Comparison of ENCODE assay signal across 20 mouse cellular contexts in genomic region chr12:76779951-76780350, GRCm38 (mm10). TPM values are rescaled to one million over a fixed set of nuclear protein-coding genes. Genes with fewer than 3 reads are reported as not detected.
"Had no signal": no experiment of that assay in that cellular context is flagged by ENCODE, and none has a peak within 500 bp of the region (broad histone marks: within the 10 kb centered on the region; RNA-seq: fewer than 3 reads in every experiment).

No protein-coding gene starts in this region.

- H3K9ac ChIP-seq: neural tube, embryonic 12.5 days; neural tube, embryonic 13.5 days; neural tube, embryonic 15.5 days; stomach, embryonic 15.5 days had no signal

- DNase-seq: retina, postnatal 1 day; right cerebral cortex, adult 18-20 months; right cerebral cortex, postnatal 14 days; right cerebral cortex, postnatal 25 days; right cerebral cortex, postnatal 4 days; spleen, adult 18-20 months; thymus, adult 18-20 months; thymus, adult 2 months; thymus, postnatal 25 days; thymus, postnatal 36 days had no signal

- H3K27ac ChIP-seq: neural tube, embryonic 12.5 days; neural tube, embryonic 13.5 days; neural tube, embryonic 15.5 days; stomach, embryonic 15.5 days; stomach, postnatal 0 days had no signal

- H3K9me3 ChIP-seq: neural tube, embryonic 12.5 days; neural tube, embryonic 13.5 days; neural tube, embryonic 15.5 days; stomach, embryonic 15.5 days had no signal

- H3K4me2 ChIP-seq: neural tube, embryonic 12.5 days; neural tube, embryonic 13.5 days; neural tube, embryonic 15.5 days; stomach, embryonic 15.5 days had no signal

- H3K36me3 ChIP-seq: neural tube, embryonic 12.5 days had no signal

- H3K4me1 ChIP-seq: neural tube, embryonic 12.5 days; neural tube, embryonic 15.5 days; stomach, embryonic 15.5 days had no signal

- H3K4me3 ChIP-seq: neural tube, embryonic 12.5 days; neural tube, embryonic 13.5 days; neural tube, embryonic 15.5 days; stomach, embryonic 15.5 days had no signal

- H3K27me3 ChIP-seq: neural tube, embryonic 12.5 days; neural tube, embryonic 13.5 days; neural tube, embryonic 15.5 days; stomach, embryonic 15.5 days had no signal

RNA-seq across cellular contexts. Expression of gene Gpx2, which starts 15.4 kb away (rescaled TPM):
- total RNA-seq: neutrophil, adult 5-6 weeks had no signal
- polyA plus RNA-seq: neural tube, embryonic 11.5 days; neural tube, embryonic 12.5 days; neural tube, embryonic 14.5 days; spleen, adult 2 months; testis, adult 2 months had no signal

RNA-seq across cellular contexts. Expression of gene Rab15, which starts 42.8 kb away (rescaled TPM):
- total RNA-seq: neutrophil, adult 5-6 weeks had no signal
